Mouse (Mus musculus): ENCODE data around the gene BC051142. TPM values are rescaled to one million over a fixed set of nuclear protein-coding genes. Genes with fewer than 3 reads are reported as not detected.
"Not testable (repeated sequence)": the region's sequence is repeated elsewhere in the genome, so short reads cannot be mapped to it uniquely, and the experiment has no call there.

The BC051142 gene
- total RNA-seq, 2 experiments from 2014 or later: not detected

- no peak for DNase-seq
Observed at GRCm38 (mm10) chr17:34399394-34399715, 735 bp downstream of the BC051142 start.

- DNase-seq: peak; percentile 20
Observed at GRCm38 (mm10) chr17:34411117-34411516, 12.5 kb downstream of the BC051142 start.

GRCm38 (mm10) chr17:34420014-34420413 lies 21.4 kb downstream of the BC051142 start:
- DNase-seq: no peak

DNA sequence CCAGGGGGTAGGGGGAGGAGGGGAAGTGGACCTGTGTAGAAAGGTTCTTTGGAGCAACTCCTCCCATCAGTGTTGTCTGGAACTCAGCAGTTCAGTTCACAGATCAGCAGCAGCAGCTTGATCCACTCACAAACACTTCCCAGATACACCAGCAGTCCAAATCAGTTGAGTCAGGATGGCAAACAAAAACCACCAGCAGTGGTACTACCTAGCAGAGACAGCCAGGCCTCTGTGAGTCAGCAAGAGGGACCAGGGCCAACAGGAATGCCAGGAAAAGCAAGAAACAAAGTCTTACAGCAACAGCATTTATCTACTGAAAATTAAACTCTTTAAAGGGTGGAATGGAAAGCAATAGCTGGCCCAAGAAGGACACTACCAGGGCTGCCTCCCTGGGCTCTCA lies 29.0 kb downstream of the BC051142 start:
- no peak for DNase-seq

DNA sequence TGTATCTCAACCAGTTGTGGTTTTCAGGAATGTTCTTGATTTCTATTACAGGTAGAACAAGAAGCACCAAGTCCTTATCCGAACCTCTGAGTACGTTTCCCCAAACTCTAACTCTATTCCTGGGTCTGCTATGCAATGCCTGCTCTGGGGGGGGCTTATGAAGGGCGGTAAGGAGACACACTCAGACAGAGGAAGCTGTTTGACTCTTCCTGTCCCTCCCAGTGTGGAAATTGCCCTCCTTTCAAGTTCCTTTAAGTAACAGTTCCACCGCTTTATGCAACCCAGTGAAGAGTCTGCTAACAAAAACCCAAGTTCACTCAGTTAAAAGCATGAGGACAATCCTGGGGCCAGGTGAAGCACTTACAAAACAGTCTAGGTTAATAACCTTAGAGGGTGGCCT lies 38.5 kb downstream of the BC051142 start:
- no peak for DNase-seq

DNA sequence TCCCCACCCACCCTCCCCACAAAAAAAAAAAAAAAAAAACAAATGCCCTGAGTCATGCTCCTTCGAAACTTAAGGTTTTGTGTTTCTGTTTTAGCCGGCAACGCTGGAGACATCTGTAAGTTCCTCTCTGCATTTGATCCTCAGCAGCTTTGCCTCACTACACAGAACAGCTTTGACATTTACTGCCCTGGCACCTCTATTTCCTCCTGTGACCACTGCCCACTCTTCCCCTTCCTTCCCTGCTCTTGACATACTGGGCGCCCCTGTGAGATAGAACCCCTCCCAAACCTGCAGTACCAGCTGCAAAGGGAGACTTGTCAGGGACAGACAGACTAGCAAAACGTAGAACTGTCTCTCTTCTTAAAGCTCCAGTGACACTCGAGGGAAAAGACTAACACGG lies 39.0 kb downstream of the BC051142 start:
- DNase-seq: no peak

DNA sequence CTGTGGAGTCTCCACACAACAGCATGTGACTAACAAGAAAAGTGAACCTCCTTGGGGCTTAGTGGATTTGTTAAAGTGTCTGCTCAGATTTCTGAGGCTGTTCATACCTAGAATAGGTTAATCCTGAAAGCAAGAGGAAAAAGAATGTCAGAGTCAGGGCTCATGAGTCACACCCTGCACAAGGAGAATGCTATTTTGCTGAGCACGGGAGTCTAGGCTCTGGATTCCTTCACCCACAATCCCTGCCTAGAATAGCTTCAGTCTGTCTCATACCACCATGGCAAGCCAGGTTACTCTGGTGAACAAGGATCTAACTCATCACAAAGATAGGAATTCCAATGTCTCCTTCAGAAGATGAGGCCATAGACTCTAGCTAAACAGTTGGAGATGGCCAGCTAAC lies 40.0 kb downstream of the BC051142 start:
- no peak for DNase-seq

DNA sequence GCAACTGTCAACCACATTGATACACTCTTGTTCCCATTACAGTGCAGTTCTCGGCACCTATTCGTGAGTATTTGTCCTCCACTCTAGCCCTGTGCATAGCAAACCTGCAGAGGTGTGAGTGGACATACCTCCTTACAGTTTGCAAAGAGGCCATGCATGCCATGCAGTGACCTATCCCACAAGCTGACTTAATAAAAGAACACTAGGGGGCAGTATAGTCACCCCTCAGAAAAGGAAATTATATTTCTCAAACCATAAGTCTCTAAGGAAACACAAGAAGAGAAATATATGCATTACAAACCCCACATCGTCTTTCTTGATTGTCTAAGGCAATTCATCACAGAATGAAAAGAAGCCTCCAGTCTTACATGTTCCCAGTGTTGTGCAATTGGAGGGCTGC lies 41.2 kb downstream of the BC051142 start:
- DNase-seq: no peak

- no peak for DNase-seq
Observed at GRCm38 (mm10) chr17:34441990-34442389, 43.4 kb downstream of the BC051142 start.

- no peak for DNase-seq
Observed at GRCm38 (mm10) chr17:34448473-34449041, 49.9 kb downstream of the BC051142 start.

DNA sequence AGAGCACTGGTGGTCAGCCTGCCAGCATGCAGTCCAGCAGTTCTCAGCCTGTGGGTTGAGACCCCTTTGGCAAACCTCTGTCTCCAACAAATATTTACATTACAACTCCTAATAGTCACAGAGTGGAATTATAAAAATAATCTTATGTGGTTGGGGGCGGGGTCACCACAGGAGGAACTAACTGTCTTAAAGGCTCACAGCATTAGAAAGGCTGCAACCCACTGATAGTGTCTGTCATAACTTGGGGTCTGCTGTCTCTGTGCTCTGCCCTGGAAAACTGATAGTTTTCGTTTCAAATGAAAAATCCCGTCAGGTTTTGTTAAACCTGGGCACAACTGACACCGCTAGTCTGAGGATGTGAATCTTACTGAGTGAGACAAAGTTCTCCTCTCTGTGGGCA lies 59.0 kb downstream of the BC051142 start:
- DNase-seq: no peak

GRCm38 (mm10) chr17:34459255-34459654 lies 60.6 kb downstream of the BC051142 start:
- DNase-seq: no peak

DNA sequence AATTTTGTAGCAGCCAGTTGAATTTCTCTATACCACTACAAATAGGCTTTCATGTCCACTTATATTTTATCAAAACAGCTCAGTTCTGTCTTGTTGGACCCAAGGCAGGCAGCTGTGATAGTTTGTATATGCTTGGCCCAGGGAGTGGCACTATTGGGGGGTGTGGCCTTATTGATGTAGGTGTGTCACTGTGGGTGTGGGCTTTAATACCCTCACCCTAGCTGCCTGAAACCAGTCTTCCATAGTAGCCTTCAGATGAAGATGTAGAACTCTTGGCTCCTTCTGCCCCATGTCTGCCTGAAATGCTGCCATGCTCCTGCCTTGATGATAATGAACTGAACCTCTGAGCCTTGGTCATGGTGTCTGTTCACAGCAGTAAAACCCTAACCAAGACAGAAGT lies 67.3 kb downstream of the BC051142 start:
- not testable (repeated sequence) for DNase-seq

DNA sequence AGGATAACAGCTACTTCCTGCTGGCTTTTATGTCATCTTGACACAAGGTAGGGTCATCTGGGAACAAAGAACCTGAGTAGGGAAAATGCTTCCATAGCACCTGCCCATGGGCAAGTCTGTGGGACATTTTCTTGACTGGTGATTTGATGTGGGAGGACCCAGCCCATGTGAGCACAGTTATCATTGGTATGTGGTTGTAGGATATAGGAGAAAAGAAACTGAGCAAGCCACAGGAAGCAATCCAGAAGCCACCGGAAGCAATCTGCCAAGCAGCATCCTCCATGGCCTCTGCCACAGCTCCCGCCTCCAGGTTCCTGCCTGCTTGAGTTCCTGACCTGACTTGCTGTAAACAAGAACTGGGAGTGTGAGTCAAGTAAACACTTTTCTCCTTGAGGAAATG lies 71.9 kb downstream of the BC051142 start:
- DNase-seq: no peak

GRCm38 (mm10) chr17:34475060-34475459 lies 76.4 kb downstream of the BC051142 start:
- DNase-seq: no peak

DNA sequence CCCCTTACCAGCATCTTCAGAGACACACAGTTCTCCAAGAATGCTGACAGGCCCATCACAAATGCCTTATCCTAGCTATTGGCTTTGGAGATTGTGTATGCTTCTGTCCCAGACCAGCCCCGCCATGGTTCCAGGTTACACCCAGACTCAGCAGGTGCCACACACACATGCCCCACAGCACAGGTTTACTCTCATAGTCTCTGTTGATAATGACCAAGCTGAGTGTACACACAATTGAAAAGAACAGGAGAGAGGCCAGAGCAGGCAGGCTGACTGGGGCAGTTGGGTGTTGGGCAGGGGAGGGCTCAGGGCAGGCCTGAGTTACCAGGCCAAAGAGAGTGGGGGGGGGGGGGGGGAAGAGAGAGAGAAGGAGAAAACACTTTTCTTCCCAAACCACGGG lies 77.8 kb downstream of the BC051142 start:
- DNase-seq: no peak

GRCm38 (mm10) chr17:34477238-34478013 lies 78.8 kb downstream of the BC051142 start, which contains the start of gene Btnl4:
TSS of gene Btnl4 (minus strand) at chr17:34477318.
- not testable (repeated sequence) for DNase-seq

- no peak for DNase-seq
Observed at GRCm38 (mm10) chr17:34492796-34493195, 94.2 kb downstream of the BC051142 start.

DNA sequence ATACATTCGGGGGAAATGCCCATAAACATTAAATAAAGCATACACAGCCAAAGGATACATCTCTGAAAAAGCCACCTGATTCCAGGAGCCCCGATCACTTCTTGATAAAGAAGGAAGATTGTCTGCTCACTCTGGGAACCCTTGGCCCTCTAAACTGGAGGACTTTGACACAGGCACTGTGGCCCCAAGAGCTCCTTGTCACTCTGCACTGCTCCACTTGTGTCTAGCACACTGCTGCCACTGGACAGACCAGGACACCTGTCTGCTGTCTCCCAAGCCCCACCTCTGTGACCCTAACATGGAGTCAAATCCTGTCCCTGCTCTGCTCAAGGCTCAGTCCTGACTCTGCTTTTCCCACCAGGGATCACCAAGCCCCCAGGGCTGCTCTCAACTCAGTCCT lies 96.5 kb downstream of the BC051142 start:
- not testable (repeated sequence) for DNase-seq

- no peak for DNase-seq
Observed at GRCm38 (mm10) chr17:34496539-34496938, 97.9 kb downstream of the BC051142 start.

DNA sequence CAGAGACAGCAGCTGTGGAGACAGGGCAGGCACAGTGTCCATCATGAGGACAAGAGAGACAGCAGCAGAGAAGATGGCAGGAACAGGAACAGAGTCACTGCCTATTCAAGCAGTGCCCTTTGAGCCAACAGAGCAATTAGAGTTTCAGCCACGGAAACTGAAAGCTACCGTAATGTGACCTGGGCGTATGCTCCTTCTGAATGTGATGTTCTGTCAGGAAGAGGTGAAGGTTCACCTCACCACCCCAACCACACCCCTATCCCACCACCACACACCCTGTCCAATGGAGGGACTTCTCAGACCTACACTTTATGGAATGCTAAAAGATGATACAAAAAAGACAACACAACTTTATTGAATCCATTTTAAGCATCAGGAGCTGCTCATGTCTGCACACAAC lies 98.7 kb downstream of the BC051142 start:
- DNase-seq: not testable (repeated sequence)

GRCm38 (mm10) chr17:34497726-34498125 lies 99.1 kb downstream of the BC051142 start:
- not testable (repeated sequence) for DNase-seq

GRCm38 (mm10) chr17:34507591-34507990 lies 109.0 kb downstream of the BC051142 start:
- peak; percentile 6 for DNase-seq

Data from gastrocnemius, postnatal 25 days (tissue).